Mouse (Mus musculus) liver, embryonic 14.5 days (tissue): ENCODE data around the gene Slc25a51. TPM values are rescaled to one million over a fixed set of nuclear protein-coding genes. Genes with fewer than 3 reads are reported as not detected.
A peak's percentile ranks its signal among the peaks of the same experiment; 100 is the strongest.

ENCODE experiments used
- ATAC-seq: fragments of 200-750 bp; cut with Nextera tagmentation; 2 replicates; pipeline ENCODE4 v1.8.0; 2017; ENCODE audit warnings: moderate number of reproducible peaks, mild to moderate bottlenecking, moderate library complexity; ENCODE audit not compliant: insufficient read depth
- DNase-seq, 3 experiments: peaks; one replicate each; pipeline ENCODE4 v3.0.0-alpha.2; 2012 to 2013; ENCODE audit warnings: low read depth in 3 of 3, low spot score in 3 of 3
- H3K27ac ChIP-seq: fragments of 300-500 bp; sonication (generic); 2 replicates; pipeline ENCODE4 v1.5.1; 2014; ENCODE audit warnings: moderate library complexity, mild to moderate bottlenecking, control low read depth, inconsistent platforms
- H3K27me3 ChIP-seq: fragments of 300-500 bp; sonication (generic); 2 replicates; pipeline ENCODE4 v1.6.1; 2014; ENCODE audit warnings: mild to moderate bottlenecking, low read length, moderate library complexity; ENCODE audit not compliant: control insufficient read depth, insufficient read depth
- H3K36me3 ChIP-seq: fragments of 300-500 bp; sonication (generic); replicated peaks from 2 replicates; pipeline ENCODE4 v1.6.1; 2014; ENCODE audit warnings: low read depth; ENCODE audit not compliant: control insufficient read depth, insufficient read depth
- H3K4me1 ChIP-seq, 2 experiments: fragments of 200-500 bp in 1 of 2; fragments of 300-500 bp in 1 of 2; sonication (generic) in 1 of 2; replicated peaks; 2 replicates each; pipeline ENCODE4 v1.6.1; 2012 to 2014; ENCODE audit warnings: antibody characterized with exemption in 1 of 2, inconsistent platforms in 1 of 2, low read length in 1 of 2; ENCODE audit not compliant: control insufficient read depth in 2 of 2, insufficient read depth in 2 of 2
- H3K4me2 ChIP-seq: fragments of 300-500 bp; sonication (generic); 2 replicates; pipeline ENCODE4 v1.6.1; 2014; ENCODE audit warnings: low read depth, mild to moderate bottlenecking, control low read depth, moderate library complexity
- H3K4me3 ChIP-seq, 2 experiments: fragments of 200-500 bp in 1 of 2; fragments of 300-500 bp in 1 of 2; sonication (generic) in 1 of 2; 2 replicates each; pipeline ENCODE4 v1.5.1; 2012 to 2014; ENCODE audit warnings: low read depth in 2 of 2, low read length in 2 of 2, mild to moderate bottlenecking in 2 of 2, control low read depth in 1 of 2, inconsistent platforms in 1 of 2, moderate library complexity in 1 of 2; ENCODE audit not compliant: insufficient read depth in 1 of 2
- H3K9ac ChIP-seq: fragments of 300-500 bp; sonication (generic); replicated peaks from 2 replicates; pipeline ENCODE4 v1.6.1; 2014; ENCODE audit warnings: mild to moderate bottlenecking, control low read depth, moderate library complexity
- H3K9me3 ChIP-seq: fragments of 300-500 bp; sonication (generic); 2 replicates; pipeline ENCODE4 v1.6.1; 2016; ENCODE audit warnings: low read length, mixed read lengths; ENCODE audit not compliant: control insufficient read depth
- CTCF ChIP-seq: IDR thresholded peaks from 2 replicates; pipeline ENCODE4 v1.5.1; 2016; ENCODE audit warnings: antibody characterized with exemption, low read depth, control low read depth
- EP300 ChIP-seq: IDR thresholded peaks from 2 replicates; pipeline ENCODE4 v1.6.1; 2016; ENCODE audit warnings: antibody characterized with exemption, low read depth
- WGBS: fragments of 180-500 bp; shearing (Covaris S2); extraction: QIAGEN DNeasy Blood & Tissue Kit; methylation state at CpG from one replicate; pipeline ENCODE4 v1.1.7; 2014; ENCODE audit not compliant: insufficient replicate concordance; 5-methylcytosine and 5-hydroxymethylcytosine counted together
- polyA plus RNA-seq, 2 experiments: library from polyadenylated mRNA; depleted of rRNA in 1 of 2; stranded (reverse) in 1 of 2; unstranded in 1 of 2; fragments of >200 nt; fragmentation: Nextera tagmentation in 1 of 2; extraction: Ambion mirVana in 1 of 2; gene quantifications; 2 replicates each; pipeline versions ENCODE4 v1.2.1 to v1.2.3; 2012 to 2014

Gene Slc25a51
- polyA plus RNA-seq, 2 experiments = 53.4 to 65.5 TPM

DNA sequence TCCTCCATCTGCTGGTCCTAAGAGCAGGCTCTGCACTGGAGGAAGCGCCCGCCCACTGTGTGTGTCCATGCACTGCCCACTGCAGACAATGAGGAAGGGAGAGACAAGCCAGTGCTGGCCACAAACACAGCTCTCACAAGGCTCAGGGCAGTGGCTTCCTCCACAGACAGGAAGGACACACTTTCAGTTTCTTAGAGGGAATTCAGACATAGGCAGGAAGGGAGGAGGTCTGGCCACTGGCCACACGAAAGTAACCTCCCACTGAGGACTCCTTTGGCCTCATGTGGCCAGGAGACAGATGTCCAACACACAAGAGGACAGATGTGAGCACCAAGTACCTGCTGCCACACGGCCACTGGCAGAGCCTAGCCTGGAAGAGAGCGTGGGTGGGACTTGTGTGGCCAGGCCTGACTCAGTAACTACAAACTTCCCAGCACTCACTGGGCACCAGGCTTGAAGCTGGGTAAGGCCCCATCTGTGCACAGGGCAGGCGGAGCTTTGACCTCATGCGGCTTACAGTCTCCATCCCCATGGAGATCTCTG lies 44.1 kb upstream of the Slc25a51 start:
- Histone ChIP-seq H3K9me3 (no peaks in the 10 kb centered on the region), H3K9ac (no peak overlapping the region), H3K36me3 (no peaks in the 10 kb centered on the region; the same call in 1 of the 2 replicates), H3K4me2 (no peak overlapping the region; the same call in 1 of the 2 replicates), H3K4me1 (peaks cover 0 to 16% of the 10 kb centered on the region in 2 experiments), H3K27ac (peak overlapping the region; percentile 41), H3K4me3 (no peak overlapping the region), H3K27me3 (no peaks in the 10 kb centered on the region)
- no peak for DNase-seq
- WGBS = 60% methylated on average over 7 of the region's 7 CpGs
- ATAC-seq = peak; percentile 59
- TF ChIP-seq EP300 (no peak), CTCF (no peak)

DNA sequence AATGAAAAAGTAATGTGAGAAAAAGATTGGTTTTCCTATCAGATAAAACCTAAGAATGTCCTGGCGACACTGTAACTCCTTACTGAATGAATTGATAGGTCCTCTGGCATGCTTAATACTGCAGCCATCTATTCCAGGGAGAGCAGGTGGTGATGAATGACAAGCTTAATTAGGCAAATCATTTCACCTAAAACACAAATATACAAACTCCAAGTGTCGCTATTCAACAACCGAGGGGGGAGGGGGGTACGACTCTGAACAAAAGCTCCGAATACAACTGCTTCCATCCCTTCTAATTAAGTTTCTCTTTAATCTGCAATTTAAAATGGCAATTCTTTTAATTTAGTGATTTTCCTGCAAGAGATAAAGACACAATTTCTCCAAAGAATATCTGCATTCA lies 40.4 kb upstream of the Slc25a51 start:
- no peak for DNase-seq
- whole genome bisulfite sequencing = 79% methylated on average over 5 of the region's 5 CpGs
- Histone ChIP-seq H3K36me3 (peaks cover 2% of the 10 kb centered on the region; the same call in 1 of the 2 replicates), H3K4me3 (no peak overlapping the region), H3K9me3 (no peaks in the 10 kb centered on the region), H3K27me3 (no peaks in the 10 kb centered on the region), H3K9ac (no peak overlapping the region), H3K4me1 (peaks cover 0 to 16% of the 10 kb centered on the region in 2 experiments), H3K4me2 (no peak overlapping the region), H3K27ac (no peak overlapping the region)
- no peak for ATAC-seq
- TF ChIP-seq EP300 (no peak), CTCF (no peak)

DNA sequence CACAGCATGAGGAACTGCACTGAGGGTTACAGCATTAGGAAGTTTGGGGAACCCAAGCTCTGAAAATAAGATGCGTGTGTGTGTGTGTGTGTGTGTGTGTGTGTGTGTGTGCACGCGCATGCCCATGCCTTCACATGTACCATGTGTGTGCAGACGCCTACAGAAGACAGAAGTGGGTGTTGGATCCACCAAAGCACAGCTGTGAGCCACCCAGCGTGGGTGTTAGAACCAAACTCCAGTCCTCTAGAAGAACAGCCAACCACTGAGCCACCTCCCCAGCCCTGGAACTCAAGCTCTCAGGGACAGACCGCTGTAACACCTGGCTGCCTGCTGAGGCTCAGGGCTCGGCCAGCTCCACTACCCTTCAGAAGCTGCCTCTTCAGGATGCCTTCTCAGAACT lies 39.9 kb upstream of the Slc25a51 start:
- DNase-seq (no peak), ATAC-seq (no peak)
- Histone ChIP-seq H3K4me1 (peaks cover 0 to 12% of the 10 kb centered on the region in 2 experiments), H3K27me3 (no peaks in the 10 kb centered on the region), H3K27ac (no peak overlapping the region), H3K9ac (no peak overlapping the region), H3K4me3 (no peak overlapping the region), H3K9me3 (no peaks in the 10 kb centered on the region), H3K36me3 (peaks cover 6% of the 10 kb centered on the region; the same call in 1 of the 2 replicates), H3K4me2 (no peak overlapping the region)
- TF ChIP-seq EP300 = no peak
- TF ChIP-seq CTCF = no peak
- 78% methylated on average over 7 of the region's 7 CpGs for WGBS

DNA sequence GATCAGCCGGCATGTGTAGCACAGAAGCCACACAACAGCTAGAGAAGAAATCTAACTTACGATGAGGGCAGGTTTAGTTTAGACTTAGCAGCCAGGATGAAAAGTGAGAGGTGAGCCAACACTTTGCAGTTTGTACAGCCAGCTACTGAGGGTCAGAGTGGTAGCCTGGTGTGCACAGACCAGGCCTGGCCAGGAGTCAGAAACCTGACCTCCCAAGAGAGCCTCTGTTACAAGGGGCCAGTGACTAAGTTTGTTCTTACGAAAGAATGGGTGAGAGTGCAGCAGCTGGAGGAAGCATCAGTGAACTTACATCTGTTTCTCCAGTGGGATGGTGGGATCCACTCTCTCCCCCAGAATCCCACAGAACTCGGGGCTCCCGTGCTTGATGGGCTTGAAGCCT lies 38.6 kb upstream of the Slc25a51 start:
- no peak for DNase-seq
- 89% methylated on average over 5 of the region's 5 CpGs for WGBS
- ATAC-seq = no peak

DNA sequence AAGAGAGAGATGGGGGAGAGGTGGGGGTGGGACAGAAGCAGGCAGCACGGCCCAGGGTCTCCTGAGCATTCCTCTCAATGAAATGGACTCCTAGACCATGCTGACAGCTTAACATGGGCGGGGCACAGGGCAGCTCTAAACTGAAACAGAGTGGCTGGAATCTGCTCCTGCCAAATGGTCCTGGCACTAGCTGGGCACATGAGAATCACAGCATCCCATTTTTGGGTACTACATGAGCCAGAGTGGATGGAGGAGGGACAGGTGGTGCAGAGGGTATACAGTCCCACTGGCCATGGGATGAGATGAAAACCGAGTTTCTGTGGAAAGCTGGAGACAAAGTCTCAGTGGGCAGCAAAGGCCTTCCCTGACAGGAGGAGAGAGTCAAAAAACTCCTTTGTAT lies 36.7 kb upstream of the Slc25a51 start:
- Histone ChIP-seq H3K9ac (no peak overlapping the region), H3K9me3 (no peaks in the 10 kb centered on the region), H3K4me2 (no peak overlapping the region), H3K36me3 (peaks cover 6% of the 10 kb centered on the region; the same call in 1 of the 2 replicates), H3K27ac (no peak overlapping the region), H3K4me3 (no peak overlapping the region), H3K27me3 (no peaks in the 10 kb centered on the region), H3K4me1 (no peaks in the 10 kb centered on the region)
- TF ChIP-seq EP300 = no peak
- TF ChIP-seq CTCF = no peak
- ATAC-seq = no peak
- no peak for DNase-seq
- 53% methylated on average over 3 of the region's 3 CpGs for WGBS

More for the DNA sequence above, 38.6 kb upstream of the Slc25a51 start:
- Histone ChIP-seq H3K36me3 (peaks cover 6% of the 10 kb centered on the region; the same call in 1 of the 2 replicates), H3K27me3 (no peaks in the 10 kb centered on the region), H3K27ac (no peak overlapping the region), H3K4me2 (no peak overlapping the region), H3K4me1 (peaks cover 0 to 4% of the 10 kb centered on the region in 2 experiments; a peak in 3 of 4 replicates), H3K9ac (no peak overlapping the region), H3K4me3 (no peak overlapping the region), H3K9me3 (no peaks in the 10 kb centered on the region)
- TF ChIP-seq EP300 (no peak), CTCF (no peak)
